Mouse (Mus musculus) ES-CJ7 (cell line): ENCODE results near the gene Ces3b.
"Not testable (repeated sequence)": the region's sequence is repeated elsewhere in the genome, so short reads cannot be mapped to it uniquely, and the experiment has no call there.

Experiments used
- DNase-seq: peaks from one replicate; pipeline ENCODE4 v3.0.0; 2011; ENCODE audit warnings: low read depth, low spot score

Ces3b gene

GRCm38 (mm10) chr8:105083449-105084050 lies at the start of gene Ces3b:
Gene Ces3b (plus strand): TSS chr8:105083753.
- no peak for DNase-seq

DNA sequence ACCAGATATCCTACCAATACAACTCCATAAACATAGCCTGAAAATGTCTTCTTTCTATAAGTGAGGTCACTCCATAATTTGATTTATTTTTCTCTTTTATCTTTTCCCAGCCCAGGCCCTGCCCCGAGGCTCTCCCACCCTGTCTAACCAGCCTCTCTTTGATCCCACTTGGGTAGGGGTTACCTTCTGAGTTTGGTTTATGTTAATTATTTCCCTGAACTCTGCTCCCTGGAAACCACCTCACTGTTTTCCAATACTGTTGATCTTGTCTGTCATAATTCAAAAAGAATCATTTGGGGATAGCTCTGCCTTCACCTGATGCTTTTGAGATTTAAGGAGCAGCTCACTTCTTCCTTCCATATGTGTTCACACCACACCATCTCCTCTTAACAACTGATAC lies 40.0 kb upstream of the Ces3b start:
- DNase-seq: no peak

- DNase-seq: no peak
Observed at GRCm38 (mm10) chr8:105045824-105046401, 37.6 kb upstream of the Ces3b start.

DNA sequence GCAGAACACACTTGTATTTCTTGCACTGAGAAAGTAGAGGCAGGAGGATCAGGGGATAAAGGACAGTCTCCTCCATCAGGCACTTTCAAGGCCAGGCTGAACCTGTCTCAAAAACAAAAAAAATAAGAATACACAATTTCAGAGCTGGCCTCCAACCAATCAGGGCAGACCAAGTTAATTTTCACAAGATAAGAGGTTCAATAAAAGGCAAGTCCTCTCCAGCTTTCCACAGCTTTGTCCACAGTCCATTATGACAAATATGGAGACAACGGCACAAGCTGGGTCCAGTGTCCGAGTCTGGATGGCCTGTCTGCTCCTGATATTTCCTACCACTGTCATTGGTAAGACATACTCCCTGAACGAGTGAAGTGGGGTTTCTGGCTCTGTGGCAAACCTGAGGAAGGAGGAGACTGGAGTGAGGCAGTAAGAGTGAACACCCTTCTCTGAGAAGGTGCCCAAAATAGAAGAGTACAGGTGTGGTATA lies 35.1 kb upstream of the Ces3b start, which contains the start of gene Ces3a:
Gene Ces3a (plus strand): TSS at position 231 of the 484 bp plus-strand sequence.
- DNase-seq: no peak

GRCm38 (mm10) chr8:105056211-105056610 lies 27.3 kb upstream of the Ces3b start:
- DNase-seq: no peak

DNA sequence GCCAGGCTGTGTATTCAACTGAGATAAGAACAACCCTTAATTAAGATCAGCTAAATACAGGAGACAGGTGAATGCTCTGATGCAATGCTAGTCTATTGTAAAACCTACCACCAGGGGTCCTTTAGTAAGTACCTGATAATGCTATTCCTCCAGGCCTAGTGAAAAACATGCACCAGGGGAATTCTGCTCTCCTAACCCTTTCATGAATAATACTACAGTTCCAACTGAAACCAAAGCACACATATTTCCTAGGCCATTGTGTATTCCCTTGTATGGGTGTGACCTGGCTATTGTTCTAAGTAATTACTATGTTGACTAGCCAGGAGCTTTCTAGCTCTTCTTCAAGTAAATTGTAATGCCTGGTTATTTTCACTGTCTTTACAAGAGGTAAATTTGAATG lies 23.5 kb upstream of the Ces3b start:
- peak; percentile 28 for DNase-seq

DNA sequence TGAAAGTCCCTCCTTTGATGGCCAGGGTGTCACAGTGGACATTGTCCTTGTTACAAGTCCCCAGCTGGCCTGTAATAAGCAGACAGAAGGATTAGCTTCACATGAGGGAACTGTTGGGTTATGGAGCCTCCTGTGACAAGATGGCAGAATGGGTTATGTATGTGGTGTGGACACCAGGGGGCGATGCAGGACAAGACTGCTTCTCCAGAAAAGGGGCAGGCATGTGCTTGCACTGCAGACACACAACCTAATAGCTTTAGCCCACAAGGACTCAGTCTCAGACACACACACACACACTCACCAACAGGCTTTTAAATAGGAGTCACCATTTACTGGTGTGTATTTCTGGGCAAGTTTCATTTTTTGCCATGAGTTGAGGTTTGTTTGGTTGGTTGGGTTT lies 16.8 kb upstream of the Ces3b start:
- peak; percentile 87 for DNase-seq

GRCm38 (mm10) chr8:105067905-105068304 lies 15.6 kb upstream of the Ces3b start:
- not testable (repeated sequence) for DNase-seq

DNA sequence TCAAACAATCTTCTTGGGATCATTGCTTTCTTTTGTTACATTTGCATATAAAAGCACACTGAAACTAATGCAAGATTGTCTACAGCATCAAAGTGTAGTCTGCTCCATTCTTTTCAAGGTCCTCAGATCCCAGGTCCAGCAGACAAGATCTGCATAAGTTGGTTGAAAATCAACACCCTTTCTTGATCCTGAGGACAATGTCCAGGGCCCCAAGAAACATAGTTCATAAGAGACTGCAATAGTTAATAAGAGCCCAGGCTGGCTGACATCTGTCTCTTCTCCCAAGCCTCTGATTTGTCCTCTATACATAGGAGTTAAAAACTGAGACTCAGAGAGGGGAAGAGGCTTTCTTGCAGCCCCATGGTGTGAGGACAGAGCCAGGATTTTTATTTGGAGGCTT lies 14.6 kb upstream of the Ces3b start:
- no peak for DNase-seq

DNA sequence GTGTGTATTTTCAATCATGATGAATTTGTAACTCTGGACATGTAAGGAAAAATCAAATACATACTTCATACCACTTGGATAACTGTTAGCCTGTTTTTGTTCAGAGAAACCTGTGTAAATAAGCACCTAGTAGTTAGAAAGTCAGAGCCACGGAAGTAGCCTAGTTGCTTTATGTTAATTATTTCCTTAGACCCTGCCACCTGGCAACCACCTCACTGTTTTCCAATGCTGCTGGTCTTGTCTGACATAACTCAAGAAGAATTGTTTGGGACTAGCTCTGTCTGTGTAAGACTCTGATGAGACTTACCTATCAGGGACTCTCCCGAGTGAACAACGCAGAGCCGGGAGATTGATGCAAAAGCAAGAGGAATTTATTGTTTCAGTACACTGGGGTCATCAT lies 7.0 kb upstream of the Ces3b start:
- DNase-seq: no peak

DNA sequence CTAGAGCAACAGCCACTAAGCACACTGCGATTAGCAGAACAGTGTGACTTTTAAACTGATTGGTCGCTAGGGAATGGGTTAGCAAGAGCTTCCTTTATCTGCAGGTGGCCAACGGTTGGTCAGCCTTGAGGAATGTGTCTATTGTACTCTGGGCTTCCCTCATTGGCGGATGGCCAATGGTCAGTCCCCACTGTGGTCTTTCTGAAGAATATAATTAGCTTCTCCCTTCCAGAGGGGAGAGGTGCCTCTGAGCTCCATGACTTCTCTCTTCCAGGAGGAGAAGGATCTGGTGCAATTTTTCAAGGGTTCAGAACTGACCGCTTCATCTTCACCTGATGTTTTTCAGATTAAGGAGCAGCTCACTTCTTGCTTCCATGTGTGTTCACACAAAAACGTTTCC lies 6.5 kb upstream of the Ces3b start:
- no peak for DNase-seq

DNA sequence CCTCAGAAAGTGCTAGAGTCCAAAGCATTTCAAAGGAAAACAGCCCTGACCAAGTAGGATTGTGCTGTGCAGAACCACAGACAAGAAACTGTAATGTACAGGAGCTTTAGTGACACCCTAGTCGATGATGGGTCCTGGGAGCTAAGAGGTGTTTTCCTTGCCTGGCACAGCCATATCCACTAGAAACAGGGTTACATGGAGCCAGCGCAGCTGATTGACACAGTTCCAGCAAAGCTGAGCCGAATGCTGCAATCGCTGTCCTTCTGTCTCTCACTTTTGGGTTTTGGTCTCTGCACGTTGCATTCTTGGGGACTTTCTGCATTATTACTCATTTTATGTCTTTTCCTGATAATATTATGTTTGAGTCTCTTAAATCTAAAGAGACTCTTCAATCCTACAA lies 5.0 kb upstream of the Ces3b start:
- DNase-seq: no peak

DNA sequence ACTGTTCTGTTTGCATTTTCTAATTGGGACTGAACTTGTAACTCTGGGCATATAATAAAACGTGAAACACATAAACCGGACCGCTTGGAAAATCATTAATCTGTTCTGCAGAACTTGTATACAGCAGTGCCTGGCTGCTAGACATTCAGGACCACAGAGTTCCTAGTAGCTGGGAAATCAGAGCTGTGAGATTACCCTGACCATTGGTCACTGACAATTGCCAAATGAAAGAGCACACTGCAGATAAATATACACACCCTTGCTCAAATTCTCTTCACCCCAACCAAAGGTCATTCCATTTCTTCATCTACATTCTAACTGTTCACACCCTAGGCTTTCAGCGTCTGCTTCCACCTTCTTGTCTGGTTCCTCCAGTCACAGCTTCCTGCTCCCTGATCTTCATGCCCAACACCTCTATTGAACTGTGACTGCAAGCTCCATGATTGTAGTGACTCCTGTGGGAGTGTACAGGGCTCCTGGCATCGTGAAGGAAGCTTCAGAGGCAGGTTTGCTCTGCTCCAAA lies 2.7 kb upstream of the Ces3b start:
- DNase-seq: no peak

DNA sequence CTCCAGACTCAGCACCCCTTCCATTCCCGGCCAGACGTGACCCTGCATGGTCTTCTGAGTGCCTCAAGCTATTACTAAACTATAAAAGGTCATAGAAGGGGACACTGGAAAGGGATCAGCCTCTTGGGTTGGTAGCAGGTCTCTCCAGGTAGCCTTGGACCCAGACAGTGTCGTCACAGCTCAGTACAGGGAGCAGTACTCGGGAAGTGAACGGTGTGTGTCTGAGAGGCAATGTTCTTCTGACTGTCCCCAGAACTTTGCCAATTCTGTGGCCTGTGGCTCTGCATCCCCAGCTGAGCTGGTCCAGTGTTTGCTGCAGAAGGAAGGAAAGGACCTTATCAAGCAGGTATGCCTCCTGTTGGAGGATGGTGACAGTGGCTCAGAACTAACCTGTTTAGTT lies 4.6 kb downstream of the Ces3b start:
- DNase-seq: not testable (repeated sequence)

DNA sequence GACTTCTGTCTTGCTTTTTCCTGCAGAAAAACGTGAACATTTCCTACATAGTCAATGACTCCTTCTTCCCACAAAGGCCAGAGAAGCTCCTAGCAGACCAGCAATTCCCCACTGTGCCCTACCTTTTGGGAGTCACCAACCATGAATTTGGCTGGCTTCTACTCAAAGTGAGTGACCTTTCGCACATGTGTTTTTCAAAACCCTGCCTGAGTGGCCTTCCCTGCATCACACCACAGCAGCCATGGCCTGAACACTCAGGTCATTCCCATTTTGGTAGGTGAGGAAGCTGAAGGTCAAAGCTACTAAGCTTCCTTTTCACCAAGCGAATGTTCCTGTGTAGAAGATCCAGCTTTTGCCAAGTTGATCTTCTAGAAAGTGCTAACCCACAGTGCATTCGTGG lies 5.0 kb downstream of the Ces3b start:
- no peak for DNase-seq

- no peak for DNase-seq
Observed at GRCm38 (mm10) chr8:105093992-105094391, 10.4 kb downstream of the Ces3b start.

DNA sequence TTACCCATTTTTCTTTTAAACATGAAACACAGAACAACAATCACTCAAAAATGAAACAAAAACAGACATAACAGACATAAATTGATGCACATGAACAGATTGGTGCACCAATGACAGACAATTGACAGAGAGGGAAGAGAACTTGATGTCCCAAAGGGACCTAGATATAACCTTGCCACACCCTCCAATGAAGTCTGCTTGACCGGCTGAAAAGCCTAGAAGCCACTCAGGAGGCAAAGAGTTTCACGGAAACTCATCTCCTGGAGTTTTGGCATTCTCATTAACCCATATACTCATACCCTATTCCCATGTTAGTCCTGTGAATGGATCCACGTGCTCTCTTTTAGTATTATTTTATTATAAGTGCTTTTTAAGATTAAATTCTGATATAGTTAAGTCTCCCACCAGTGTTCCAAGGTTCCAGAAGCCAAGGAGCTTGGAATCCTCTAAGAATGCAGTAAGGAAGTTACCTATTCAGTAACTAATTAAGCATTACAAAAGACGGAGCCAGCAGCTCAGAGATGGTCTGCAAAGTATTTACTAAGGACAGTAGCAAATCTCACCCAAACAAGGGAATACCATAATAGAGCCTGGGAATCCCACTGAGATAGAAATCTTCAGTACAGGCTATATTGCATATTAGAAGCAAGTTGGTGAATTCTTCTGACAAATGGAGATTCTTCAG lies 18.7 kb downstream of the Ces3b start:
- DNase-seq: peak; percentile 51

DNA sequence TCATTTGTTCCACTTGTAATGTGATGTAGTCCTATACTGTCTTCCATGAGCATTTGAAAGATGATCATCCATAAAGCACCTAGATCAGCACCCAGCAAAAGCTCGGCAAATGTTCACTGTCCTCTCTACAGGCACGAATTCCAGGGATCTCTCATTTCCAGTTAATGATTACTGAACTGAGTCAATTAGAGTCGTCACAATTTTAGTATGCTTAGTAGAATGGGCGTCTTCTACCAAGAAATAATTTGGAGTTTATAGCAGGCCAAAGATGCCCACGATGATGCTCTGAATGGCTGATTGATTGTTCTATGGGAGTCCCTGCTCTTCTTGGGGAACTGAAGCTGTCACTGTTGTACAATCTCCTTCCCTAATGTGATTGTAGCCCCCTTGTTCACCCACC lies 20.1 kb downstream of the Ces3b start:
- DNase-seq: not testable (repeated sequence)

- DNase-seq: no peak
Observed at GRCm38 (mm10) chr8:105104220-105104619, 20.7 kb downstream of the Ces3b start.

DNA sequence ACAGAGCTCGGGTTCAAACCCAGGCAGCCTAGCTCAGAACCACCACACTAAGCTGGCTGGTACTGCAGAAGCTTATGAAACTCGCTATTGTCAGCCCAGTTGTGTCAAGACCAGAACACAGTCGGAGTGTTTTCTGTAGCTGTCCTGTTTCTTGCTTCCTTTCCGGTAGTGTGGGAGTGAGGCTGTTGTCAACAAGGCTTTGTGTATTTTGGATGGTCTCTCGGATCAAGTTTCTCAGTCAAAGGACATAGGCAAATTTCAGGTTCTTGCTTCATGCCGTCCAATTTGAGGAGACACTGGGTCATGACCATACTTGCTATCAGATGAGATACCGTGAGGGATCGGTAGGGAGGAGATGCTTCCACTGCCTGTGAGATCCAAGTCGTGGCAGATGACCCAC lies 46.3 kb downstream of the Ces3b start:
- DNase-seq: no peak

- DNase-seq: no peak
Observed at GRCm38 (mm10) chr8:105131509-105131908, 48.0 kb downstream of the Ces3b start, which contains the start of gene Ces4a. Gene Ces4a (plus strand): TSS chr8:105131800.

- peak; percentile 90 for DNase-seq
Observed at GRCm38 (mm10) chr8:105138423-105138822, 54.9 kb downstream of the Ces3b start.

GRCm38 (mm10) chr8:105142395-105142794 lies 58.8 kb downstream of the Ces3b start:
- peak; percentile 40 for DNase-seq
